Mouse (Mus musculus) megakaryocyte, embryonic 14.5 days (primary cell): Measurements from ENCODE around the gene Rnf113a2. TPM values are rescaled to one million over a fixed set of nuclear protein-coding genes. Genes with fewer than 3 reads are reported as not detected.

Experiments used
- H3K27me3 ChIP-seq: replicated peaks from 2 replicates; pipeline ENCODE3; 2012; ENCODE audit warnings: inconsistent platforms
- H3K36me3 ChIP-seq: replicated peaks from 2 replicates; pipeline ENCODE3; 2012; ENCODE audit warnings: low read length, inconsistent platforms, mixed read lengths
- H3K4me1 ChIP-seq: 2 replicates; pipeline ENCODE4 v1.6.1; 2012; ENCODE audit warnings: inconsistent platforms
- H3K4me3 ChIP-seq: replicated peaks from 2 replicates; pipeline ENCODE3; 2012; ENCODE audit warnings: moderate library complexity, mild to moderate bottlenecking, inconsistent platforms
- H3K9me3 ChIP-seq: 2 replicates; pipeline ENCODE4 v1.6.1; 2012; ENCODE audit warnings: inconsistent platforms
- FLI1 ChIP-seq: IDR thresholded peaks from 2 replicates; pipeline ENCODE4 v1.6.1; 2012; ENCODE audit warnings: low read length, inconsistent platforms, mixed read lengths
- GATA1 ChIP-seq: IDR thresholded peaks from 3 replicates; pipeline ENCODE4 v1.6.1; 2012; ENCODE audit warnings: mixed read lengths, low read length, inconsistent platforms, borderline replicate concordance
- polyA plus RNA-seq: library from polyadenylated mRNA; stranded (reverse); fragments of >175 nt; gene quantifications from 2 replicates; pipeline ENCODE4 v1.2.3, GENCODE M21; 2012; ENCODE audit warnings: low replicate concordance; ENCODE audit not compliant: insufficient read depth

Rnf113a2 gene
- polyA plus RNA-seq, 1 experiment, result 24.6 TPM

DNA sequence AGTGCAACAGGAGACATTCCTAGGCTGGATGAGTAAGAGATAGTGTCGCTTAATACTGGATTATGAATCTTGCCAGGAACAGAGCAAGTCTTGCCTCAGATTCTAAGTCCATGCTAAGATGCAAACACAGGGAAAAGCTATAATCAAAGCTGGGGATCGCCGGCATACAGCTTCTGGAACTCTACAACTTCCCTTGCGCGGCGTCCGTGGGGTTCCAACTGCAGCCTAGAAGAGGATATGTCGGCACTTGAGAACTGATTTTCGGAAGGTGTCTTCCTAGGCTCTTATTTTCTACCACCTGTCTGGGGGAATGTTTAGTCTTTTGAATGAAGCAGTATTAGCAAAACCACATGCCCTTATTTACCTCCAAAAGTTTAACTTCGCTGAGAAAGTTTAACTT, 32.9 kb downstream of the Rnf113a2 start:
- H3K4me3 ChIP-seq, result peak overlapping the region; percentile 97
- H3K27me3 ChIP-seq, result peaks cover 4% of the 10 kb centered on the region
- H3K36me3 ChIP-seq, result no peaks in the 10 kb centered on the region
- peaks cover 44% of the 10 kb centered on the region for H3K4me1 ChIP-seq
- TF ChIP-seq FLI1 (no peak), GATA1 (no peak)
- no peaks in the 10 kb centered on the region for H3K9me3 ChIP-seq

DNA sequence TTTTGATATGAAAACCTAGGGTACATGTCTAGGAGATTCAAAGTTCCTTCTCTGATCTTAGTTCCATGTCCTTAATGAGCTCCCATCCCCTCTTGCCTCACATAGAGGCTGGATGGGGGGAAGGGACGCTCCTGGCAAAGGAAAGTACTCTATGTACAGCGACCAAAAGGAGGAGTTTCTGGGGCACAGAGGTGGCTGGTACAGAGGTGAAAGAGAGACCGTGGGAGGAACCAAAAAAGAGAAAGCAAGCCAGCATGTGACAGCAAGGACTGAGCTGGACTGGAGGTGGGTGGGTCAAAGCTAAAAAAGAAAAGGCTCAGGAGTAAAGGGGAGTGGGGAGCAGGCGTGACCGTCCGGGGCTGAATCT, 33.3 kb downstream of the Rnf113a2 start:
- TF ChIP-seq FLI1 (no peak), GATA1 (no peak)
- Histone ChIP-seq H3K36me3 (no peaks in the 10 kb centered on the region), H3K4me1 (peaks cover 48% of the 10 kb centered on the region), H3K27me3 (peaks cover 4% of the 10 kb centered on the region), H3K4me3 (peak overlapping the region; percentile 97), H3K9me3 (no peaks in the 10 kb centered on the region)

DNA sequence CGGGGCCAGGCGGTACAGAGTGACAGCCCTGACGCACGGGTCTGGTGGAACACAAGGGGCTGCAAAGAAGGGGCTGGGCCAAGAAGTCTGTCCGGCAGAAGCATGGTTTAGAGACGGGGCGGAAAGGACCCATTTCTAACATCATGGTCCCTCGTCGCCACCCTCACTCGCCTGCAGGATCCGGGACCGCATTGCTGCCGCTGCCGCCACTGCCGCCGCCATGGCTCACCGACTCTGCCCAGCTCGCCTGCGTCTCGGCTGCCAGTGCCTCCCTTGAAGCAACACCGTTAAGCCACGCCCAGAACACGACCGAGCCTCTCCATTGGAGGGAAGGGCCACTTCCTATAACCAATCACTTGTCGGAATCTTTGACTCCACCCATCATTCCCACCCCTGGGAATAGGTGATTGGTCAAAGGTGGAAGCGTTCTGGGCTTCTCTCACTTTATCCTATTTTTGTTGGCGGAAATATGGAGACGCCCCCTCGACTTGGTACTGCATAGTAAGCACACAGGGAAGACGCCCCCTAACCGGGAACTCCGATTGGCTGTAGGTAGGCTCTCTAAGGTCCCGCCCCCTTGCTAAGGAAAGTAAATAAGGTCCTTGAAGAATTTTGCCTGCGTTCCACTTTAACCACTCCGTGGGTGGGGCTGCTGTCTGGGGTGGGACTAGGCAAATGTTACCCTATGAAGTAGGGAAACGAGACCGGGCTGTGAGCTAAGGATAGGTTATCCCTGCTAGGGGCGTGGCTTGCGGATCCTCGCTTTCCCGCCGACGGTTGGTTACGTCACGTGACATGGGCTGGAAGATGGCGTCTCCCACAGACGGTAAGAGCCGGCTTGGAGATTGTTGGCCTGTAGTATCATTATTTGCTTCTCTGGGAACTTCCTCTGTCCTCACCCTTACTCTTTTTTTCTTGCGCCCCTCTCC, 34.0 kb downstream of the Rnf113a2 start, which contains the start of the genes Aldh6a1 and Lin52:
Gene Aldh6a1, minus strand, starts transcription at position 287 of the 929 bp plus-strand sequence.
Gene Lin52, plus strand, starts transcription at position 705 of the 929 bp plus-strand sequence.
- TF ChIP-seq GATA1 (no peak), FLI1 (no peak)
- H3K36me3 ChIP-seq, result no peaks in the 10 kb centered on the region
- H3K9me3 ChIP-seq, result no peaks in the 10 kb centered on the region
- H3K4me1 ChIP-seq, result peaks cover 49% of the 10 kb centered on the region
- peak within 1 kb of the TSS; percentile 97 for H3K4me3 ChIP-seq
- H3K27me3 ChIP-seq, result peaks cover 4% of the 10 kb centered on the region

DNA sequence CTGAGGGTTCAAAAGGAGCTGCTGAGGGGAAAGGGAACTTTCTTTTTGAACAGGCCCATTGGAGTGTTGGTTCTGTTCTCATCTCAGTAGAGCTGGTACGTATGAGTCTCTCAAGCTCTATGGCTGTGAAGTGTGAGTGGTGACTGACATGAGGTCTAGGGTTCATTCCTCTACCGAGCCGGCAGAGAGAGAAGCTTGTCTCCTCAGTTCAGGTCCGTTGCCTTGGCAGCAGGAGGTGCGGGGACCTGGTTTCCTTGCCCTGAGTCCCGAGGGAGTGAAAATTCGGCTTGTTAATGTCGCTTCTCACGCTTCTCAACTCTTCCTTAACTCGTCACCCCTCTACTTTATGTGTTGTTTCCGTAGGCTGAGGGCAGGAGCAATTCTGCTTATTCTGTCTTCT, 34.8 kb downstream of the Rnf113a2 start:
- TF ChIP-seq FLI1 (no peak), GATA1 (no peak)
- H3K36me3 ChIP-seq, result peaks cover 6% of the 10 kb centered on the region
- peak overlapping the region; percentile 97 for H3K4me3 ChIP-seq
- H3K9me3 ChIP-seq, result no peaks in the 10 kb centered on the region
- H3K27me3 ChIP-seq, result peaks cover 2% of the 10 kb centered on the region
- H3K4me1 ChIP-seq, result peaks cover 43% of the 10 kb centered on the region

DNA sequence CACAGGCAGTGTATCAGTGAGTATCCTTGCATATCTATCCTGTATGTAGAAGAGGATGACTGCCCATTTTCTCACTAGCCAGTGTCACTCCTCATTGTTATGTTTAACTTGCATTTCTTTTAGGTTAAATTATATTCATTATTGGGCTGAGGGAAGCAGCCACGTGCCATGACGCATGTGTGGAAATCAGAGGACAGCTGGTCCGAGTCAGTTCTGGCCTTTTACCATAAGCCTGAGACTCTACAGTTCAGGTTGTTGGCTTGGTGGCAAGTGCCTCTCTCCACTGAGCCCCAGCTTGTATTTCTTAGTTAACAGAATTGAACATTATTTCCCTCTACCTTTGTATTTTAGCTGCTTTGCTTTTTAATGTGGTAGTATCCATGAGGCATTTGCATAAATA, 39.9 kb downstream of the Rnf113a2 start:
- TF ChIP-seq GATA1, result no peak
- no peak for TF ChIP-seq FLI1
- Histone ChIP-seq H3K36me3 (peaks cover 51% of the 10 kb centered on the region), H3K4me3 (no peak overlapping the region), H3K9me3 (peaks cover 6% of the 10 kb centered on the region), H3K27me3 (no peaks in the 10 kb centered on the region), H3K4me1 (peaks cover 30% of the 10 kb centered on the region)

DNA sequence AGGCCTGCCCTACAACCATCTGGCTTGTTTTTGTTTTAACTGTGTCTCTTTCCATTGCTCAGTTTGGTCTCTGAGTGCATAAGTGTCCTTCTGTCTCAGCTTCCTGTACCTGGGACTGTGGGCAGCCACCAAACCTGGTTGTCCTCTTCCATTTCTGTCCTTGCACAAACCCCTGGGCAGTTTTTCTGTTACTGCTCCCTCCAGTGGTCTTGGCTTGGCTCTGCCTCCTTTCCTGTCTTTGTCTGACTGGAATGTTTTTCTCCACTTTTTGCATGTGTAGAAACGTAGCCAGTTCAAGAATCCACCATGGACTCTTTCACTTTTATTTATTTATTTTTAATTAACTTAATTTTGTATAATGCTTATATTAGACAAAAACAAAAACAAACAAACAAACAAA, 42.8 kb downstream of the Rnf113a2 start:
- TF ChIP-seq FLI1 (no peak), GATA1 (no peak)
- no peaks in the 10 kb centered on the region for H3K27me3 ChIP-seq
- H3K4me3 ChIP-seq, result no peak overlapping the region
- H3K4me1 ChIP-seq, result peaks cover 17% of the 10 kb centered on the region
- peaks cover 6% of the 10 kb centered on the region for H3K9me3 ChIP-seq
- H3K36me3 ChIP-seq, result peaks cover 80% of the 10 kb centered on the region

DNA sequence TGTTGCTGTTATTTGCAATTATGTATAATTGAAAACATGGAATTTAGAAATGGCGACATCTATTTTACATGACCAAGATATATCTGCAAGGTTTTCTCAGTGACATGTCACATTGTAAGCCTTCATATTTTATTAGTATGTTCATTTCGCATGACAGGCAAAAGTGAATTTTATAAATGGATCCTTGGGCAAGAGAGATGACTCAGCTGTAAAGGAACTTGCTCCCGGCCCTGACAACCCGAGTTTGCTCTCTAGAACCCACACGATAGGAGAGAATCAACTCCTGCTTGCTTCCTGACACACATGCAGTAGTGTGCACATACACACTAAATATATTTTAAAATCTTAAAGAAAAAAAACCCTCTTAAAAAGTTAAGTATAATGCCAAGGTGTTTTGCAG, 44.4 kb downstream of the Rnf113a2 start:
- H3K27me3 ChIP-seq, result no peaks in the 10 kb centered on the region
- H3K9me3 ChIP-seq, result peaks cover 6% of the 10 kb centered on the region
- no peak for TF ChIP-seq FLI1
- no peak for TF ChIP-seq GATA1
- H3K36me3 ChIP-seq, result peaks cover 85% of the 10 kb centered on the region
- peaks cover 13% of the 10 kb centered on the region; the same call in 1 of the 2 replicates for H3K4me1 ChIP-seq
- H3K4me3 ChIP-seq, result no peak overlapping the region

DNA sequence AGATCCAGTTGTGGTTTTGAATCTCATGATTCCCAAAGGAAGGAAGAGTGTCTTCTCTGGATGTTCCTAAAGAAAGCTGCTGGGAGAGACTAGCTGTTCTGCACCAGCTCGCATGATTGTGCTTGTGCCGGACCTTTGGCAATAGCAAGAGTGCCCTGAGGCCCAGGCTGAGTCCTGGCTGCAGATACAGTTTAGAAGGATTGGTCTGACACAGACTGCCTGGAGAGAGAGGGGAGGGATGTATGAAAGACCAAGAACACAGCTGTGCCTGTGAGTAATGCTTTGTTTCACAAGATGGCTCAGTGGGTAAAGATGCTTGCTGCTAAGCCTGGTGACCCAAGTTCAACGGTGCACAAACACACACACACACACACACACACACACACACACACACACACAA, 45.9 kb downstream of the Rnf113a2 start:
- TF ChIP-seq GATA1 (no peak), FLI1 (no peak)
- H3K4me3 ChIP-seq, result no peak overlapping the region
- peaks cover 84% of the 10 kb centered on the region for H3K36me3 ChIP-seq
- H3K27me3 ChIP-seq, result no peaks in the 10 kb centered on the region
- H3K9me3 ChIP-seq, result peaks cover 6% of the 10 kb centered on the region
- peaks cover 13% of the 10 kb centered on the region; the same call in 1 of the 2 replicates for H3K4me1 ChIP-seq

Other genes starting within 250 kb of the Rnf113a2 start
- gene Elmsan1, start 198.3 kb upstream of the Rnf113a2 start, polyA plus RNA-seq, result 9.8 and 10.1 TPM in 2 replicates
- gene Ptgr2, start 132.0 kb upstream of the Rnf113a2 start, polyA plus RNA-seq, result 3.3 TPM in 1 of 2 replicates, not detected in the other
- gene Zfp410, start 100.3 kb upstream of the Rnf113a2 start, polyA plus RNA-seq, result 2.2 TPM in 1 of 2 replicates, not detected in the other
- 1.5 and 4.0 TPM in 2 replicates for gene Coq6, start 55.5 kb upstream of the Rnf113a2 start, polyA plus RNA-seq
- 0.09 TPM in 1 of 2 replicates, not detected in the other for gene Fam161b, start 55.4 kb upstream of the Rnf113a2 start, polyA plus RNA-seq
- 0.83 and 1.0 TPM in 2 replicates for gene Entpd5, start 8.2 kb upstream of the Rnf113a2 start, polyA plus RNA-seq
- 0.95 TPM in 1 of 2 replicates, not detected in the other for gene Bbof1, start 8.1 kb upstream of the Rnf113a2 start, polyA plus RNA-seq
- gene Aldh6a1, start 33.8 kb downstream of the Rnf113a2 start, polyA plus RNA-seq, result 0.53 and 1.5 TPM in 2 replicates
- gene Lin52, start 34.2 kb downstream of the Rnf113a2 start, polyA plus RNA-seq, result 0.60 TPM in 1 of 2 replicates, not detected in the other
- not detected in 2 replicates for gene Vsx2, start 152.6 kb downstream of the Rnf113a2 start, polyA plus RNA-seq
- 1.2 TPM in 1 of 2 replicates, not detected in the other for gene Abcd4, start 200.2 kb downstream of the Rnf113a2 start, polyA plus RNA-seq
- not detected in 2 replicates for gene Vrtn, start 223.8 kb downstream of the Rnf113a2 start, polyA plus RNA-seq